Mouse (Mus musculus): ENCODE measurements around the gene Fam20a. TPM values are rescaled to one million over a fixed set of nuclear protein-coding genes. Genes with fewer than 3 reads are reported as not detected.

Fam20a gene
- polyA plus RNA-seq, 1 experiment = 72.4 TPM

DNA sequence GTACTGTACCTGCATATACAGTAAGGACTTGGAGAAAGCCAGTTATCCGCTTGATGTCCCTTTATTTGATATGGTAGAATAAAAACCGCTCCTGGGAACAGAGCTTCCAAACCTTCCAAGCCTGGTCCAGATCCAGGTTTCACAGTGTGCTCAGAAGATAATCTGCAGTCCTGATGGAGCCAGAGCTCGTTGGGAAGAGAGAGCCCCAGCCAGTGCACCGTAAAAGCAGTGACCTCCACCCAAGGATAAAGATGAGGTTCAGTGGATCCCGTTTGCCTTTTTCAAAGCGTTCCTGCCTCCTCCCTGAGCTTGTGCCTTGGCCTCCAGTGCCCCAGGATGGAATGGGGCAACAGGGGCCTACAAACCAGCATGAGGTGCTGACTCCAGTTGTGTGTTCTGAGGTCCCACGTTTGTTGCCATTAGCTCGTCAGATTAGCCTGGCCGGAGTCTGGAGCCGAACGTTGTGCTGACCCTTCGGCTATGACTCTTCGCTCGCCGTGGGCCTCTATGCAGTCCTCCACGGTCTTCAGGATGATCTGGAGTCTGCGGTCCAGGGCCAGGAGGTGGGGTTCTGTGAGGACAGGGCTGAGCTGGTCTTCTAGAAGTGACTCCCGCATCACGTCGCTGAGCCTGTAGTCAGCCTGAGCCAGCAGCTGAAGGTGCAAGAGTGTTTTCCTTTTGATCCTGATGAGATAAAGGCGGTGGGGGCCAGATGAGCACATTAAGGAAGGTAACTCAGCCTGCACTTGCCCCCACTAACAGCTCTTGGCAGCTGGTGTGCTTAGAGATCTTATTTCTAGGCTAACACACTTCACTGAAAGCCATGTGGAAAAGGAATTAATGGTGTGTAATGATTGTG, 49.0 kb downstream of the Fam20a start:
- H3K4me2 ChIP-seq (ENCODE audit: low read depth) = no peak overlapping the region
- H3K4me3 ChIP-seq = no peak overlapping the region
- no peak for TF ChIP-seq E2F4 (IDR thresholded peaks at IDR 0.05; ENCODE audit: insufficient read depth)
- TF ChIP-seq POLR2AphosphoS2 (IDR thresholded peaks at IDR 0.05; ENCODE audit: insufficient read length, low read depth) = peak; percentile 53

DNA sequence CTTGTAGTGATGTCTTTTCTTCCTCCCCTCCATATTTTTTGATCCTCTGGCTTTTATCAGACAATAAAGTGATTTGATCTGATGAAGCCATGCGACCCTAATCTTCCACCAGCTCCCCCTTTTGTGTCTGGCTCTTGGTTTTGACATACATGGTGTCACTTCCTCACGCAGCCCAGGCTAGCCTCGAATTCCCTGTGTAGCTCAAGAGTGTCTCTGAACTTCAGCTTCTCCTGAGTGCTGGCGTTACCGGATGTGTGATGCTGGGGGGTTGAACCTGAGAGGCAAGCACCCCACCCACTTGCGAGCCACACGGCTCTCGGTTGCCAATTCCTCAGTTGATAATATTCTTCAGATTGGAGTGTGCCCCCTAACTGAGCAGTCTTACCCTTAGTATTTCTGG, 49.7 kb downstream of the Fam20a start:
- Histone ChIP-seq H3K27me3 (ENCODE audit: control insufficient read depth, insufficient read depth, insufficient read length) (no peaks in the 10 kb centered on the region), H3ac (ENCODE audit: control insufficient read depth, insufficient read length) (no peak overlapping the region), H3K36me3 (ENCODE audit: control insufficient read depth, insufficient read depth) (peaks cover 55% of the 10 kb centered on the region), H3K79me2 (ENCODE audit: control insufficient read depth, insufficient read depth) (no peaks in the 10 kb centered on the region), H3K4me3 (no peak overlapping the region), H3K4me2 (ENCODE audit: low read depth) (peak overlapping the region; percentile 13)
- peak; percentile 20 for TF ChIP-seq POLR2AphosphoS2 (IDR thresholded peaks at IDR 0.05; ENCODE audit: insufficient read length, low read depth)
- TF ChIP-seq MAX (IDR thresholded peaks at IDR 0.05; ENCODE audit: low read depth) = no peak

More for the DNA sequence above, 49.0 kb downstream of the Fam20a start:
- no peaks in the 10 kb centered on the region for H3K27me3 ChIP-seq (ENCODE audit: control insufficient read depth, insufficient read depth, insufficient read length)
- peaks cover 51% of the 10 kb centered on the region for H3K36me3 ChIP-seq (ENCODE audit: control insufficient read depth, insufficient read depth)
- no peaks in the 10 kb centered on the region for H3K79me2 ChIP-seq (ENCODE audit: control insufficient read depth, insufficient read depth)
- H3ac ChIP-seq (ENCODE audit: control insufficient read depth, insufficient read length) = no peak overlapping the region

DNA sequence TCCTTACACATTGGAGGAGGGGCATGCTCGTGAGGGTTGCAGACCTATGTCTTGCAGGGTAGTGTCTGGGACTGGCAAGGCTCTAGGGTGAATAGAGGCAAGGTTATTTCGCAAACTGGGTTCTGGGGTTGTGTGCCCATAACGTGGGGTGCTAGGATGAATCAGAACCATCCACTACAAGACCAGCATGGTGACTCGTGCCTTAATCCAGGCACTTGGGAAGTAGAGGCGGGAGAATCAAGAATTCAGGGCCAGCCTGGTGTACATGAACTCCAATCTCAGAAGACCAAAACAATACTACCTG, 50.1 kb downstream of the Fam20a start:
- Histone ChIP-seq H3K36me3 (ENCODE audit: control insufficient read depth, insufficient read depth) (peaks cover 58% of the 10 kb centered on the region), H3K4me2 (ENCODE audit: low read depth) (peak overlapping the region; percentile 13), H3K4me3 (no peak overlapping the region), H3ac (ENCODE audit: control insufficient read depth, insufficient read length) (no peak overlapping the region), H3K27me3 (ENCODE audit: control insufficient read depth, insufficient read depth, insufficient read length) (no peaks in the 10 kb centered on the region), H3K79me2 (ENCODE audit: control insufficient read depth, insufficient read depth) (no peaks in the 10 kb centered on the region)
- peak; percentile 51 for TF ChIP-seq POLR2AphosphoS2 (IDR thresholded peaks at IDR 0.05; ENCODE audit: insufficient read length, low read depth)
- TF ChIP-seq TCF3 (IDR thresholded peaks at IDR 0.05; ENCODE audit: insufficient read length, low read depth) = no peak
- peak; percentile 77 for TF ChIP-seq CEBPB (IDR thresholded peaks at IDR 0.05; ENCODE audit: insufficient read depth, poor library complexity, severe bottlenecking)

DNA sequence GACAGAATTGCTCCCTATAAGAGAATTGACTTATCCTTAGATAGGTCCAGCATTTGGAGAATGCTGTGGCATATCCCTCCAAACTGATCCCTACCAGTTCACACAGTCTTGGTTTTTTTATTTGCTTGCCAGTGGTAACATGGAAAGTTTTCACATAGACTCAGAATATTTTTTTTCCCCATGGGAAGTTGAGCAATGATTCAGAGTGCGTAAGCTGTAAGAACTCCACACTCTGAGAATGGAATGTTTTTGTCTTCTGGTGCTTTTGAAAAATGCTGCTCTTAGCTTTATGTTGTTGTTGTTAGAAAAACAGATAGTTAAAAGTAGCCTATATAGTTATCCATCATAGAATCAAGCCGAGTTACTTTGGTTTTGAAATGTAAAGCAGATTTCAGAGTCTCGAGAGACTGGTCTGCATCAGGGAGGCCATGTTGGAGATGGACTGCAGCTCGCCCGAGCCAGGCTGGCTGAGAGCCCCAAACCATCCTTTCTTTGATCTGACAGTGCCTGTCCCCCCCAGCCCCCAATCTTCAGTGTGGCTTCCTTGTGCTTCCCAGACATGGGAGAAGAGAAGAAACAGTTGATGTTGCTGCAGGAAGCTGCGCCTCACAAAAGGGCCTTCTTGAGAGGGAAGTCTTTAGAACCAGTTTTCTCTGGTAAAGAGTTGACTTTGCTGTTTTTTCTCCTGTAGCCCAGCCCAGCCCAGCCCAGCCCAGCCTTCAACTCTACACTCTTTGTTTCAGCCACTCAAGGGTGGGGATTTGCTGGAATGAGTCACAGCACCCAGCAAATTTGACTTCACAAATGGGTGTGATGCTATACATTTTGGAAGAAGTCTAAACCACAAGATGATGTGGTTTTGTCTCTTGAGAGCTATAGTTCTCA, 50.7 kb downstream of the Fam20a start:
- H3K4me3 ChIP-seq = no peak overlapping the region
- no peak overlapping the region for H3ac ChIP-seq (ENCODE audit: control insufficient read depth, insufficient read length)
- no peaks in the 10 kb centered on the region for H3K27me3 ChIP-seq (ENCODE audit: control insufficient read depth, insufficient read depth, insufficient read length)
- no peaks in the 10 kb centered on the region for H3K79me2 ChIP-seq (ENCODE audit: control insufficient read depth, insufficient read depth)
- TF ChIP-seq POLR2A (IDR thresholded peaks at IDR 0.05; ENCODE audit: insufficient read length, low read depth) (peak; percentile 24), TCF12 (IDR thresholded peaks at IDR 0.05; ENCODE audit: insufficient read depth, poor library complexity, severe bottlenecking) (no peak), MAX (IDR thresholded peaks at IDR 0.05; ENCODE audit: low read depth) (no peak), USF1 (IDR thresholded peaks at IDR 0.05; ENCODE audit: low read depth) (no peak), E2F4 (IDR thresholded peaks at IDR 0.05; ENCODE audit: insufficient read depth) (no peak), TCF3 (IDR thresholded peaks at IDR 0.05; ENCODE audit: insufficient read length, low read depth) (no peak), MYOG (IDR thresholded peaks at IDR 0.05; ENCODE audit: control insufficient read depth in 1 of 3, insufficient read depth in 1 of 3, insufficient read length in 2 of 3, low read depth in 2 of 3) (no peak), CEBPB (IDR thresholded peaks at IDR 0.05; ENCODE audit: insufficient read depth, poor library complexity, severe bottlenecking) (peak; percentile 69), MYOD1 (IDR thresholded peaks at IDR 0.05; ENCODE audit: control insufficient read depth in 1 of 3, insufficient read length in 2 of 3, low read depth in 2 of 3) (no peak), SRF (IDR thresholded peaks at IDR 0.05; ENCODE audit: control insufficient read depth, insufficient read length, low read depth) (no peak), POLR2AphosphoS2 (IDR thresholded peaks at IDR 0.05; ENCODE audit: insufficient read length, low read depth) (peak; percentile 84), REST (IDR thresholded peaks at IDR 0.05; ENCODE audit: insufficient read depth, insufficient read length) (no peak)
- peak overlapping the region; percentile 71 for H3K4me2 ChIP-seq (ENCODE audit: low read depth)
- peaks cover 62% of the 10 kb centered on the region for H3K36me3 ChIP-seq (ENCODE audit: control insufficient read depth, insufficient read depth)

DNA sequence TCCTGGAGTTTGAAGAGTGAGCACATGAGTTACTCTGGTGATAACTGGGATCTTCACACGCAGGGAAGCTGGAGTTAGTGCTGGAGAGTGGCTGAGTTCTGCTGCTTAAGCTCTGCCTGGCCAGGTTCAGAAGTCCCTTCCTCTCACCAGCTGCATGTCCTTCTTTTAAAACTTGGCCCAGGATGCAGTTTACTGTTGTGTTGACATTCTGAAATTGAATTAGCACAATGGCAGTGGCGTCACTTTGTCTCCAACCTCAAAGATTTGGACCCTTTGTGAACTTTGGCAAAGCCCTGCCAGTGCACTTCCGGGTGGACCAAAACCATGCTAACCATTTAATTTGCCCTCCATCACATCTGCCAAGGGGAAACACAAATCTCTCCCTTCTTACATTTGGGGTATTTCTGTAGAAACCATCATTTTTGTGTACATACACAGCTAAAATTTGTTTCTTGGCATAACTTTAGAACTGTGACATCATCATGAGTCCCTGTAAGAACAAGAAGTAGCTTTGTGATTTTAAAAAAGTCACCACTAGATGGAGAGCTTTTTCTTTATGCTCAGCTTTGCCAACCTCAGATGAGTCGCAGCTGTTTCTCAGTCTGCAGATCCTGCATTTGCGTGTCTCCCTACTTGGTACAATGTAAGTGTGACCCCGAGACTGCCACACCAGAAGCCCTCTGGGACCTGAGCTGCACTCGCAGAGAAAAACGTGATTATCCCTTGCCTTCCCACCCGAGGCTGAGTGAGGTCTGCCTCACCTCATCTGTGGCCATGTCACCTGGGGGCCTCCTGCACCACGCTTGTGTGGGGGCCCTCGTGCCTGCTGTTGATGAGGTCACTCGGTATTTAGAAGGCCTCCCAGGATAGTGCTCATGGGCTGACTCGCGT, 51.8 kb downstream of the Fam20a start:
- no peak overlapping the region for H3ac ChIP-seq (ENCODE audit: control insufficient read depth, insufficient read length)
- no peak overlapping the region for H3K4me3 ChIP-seq
- H3K79me2 ChIP-seq (ENCODE audit: control insufficient read depth, insufficient read depth) = no peaks in the 10 kb centered on the region
- peak overlapping the region; percentile 71 for H3K4me2 ChIP-seq (ENCODE audit: low read depth)
- H3K36me3 ChIP-seq (ENCODE audit: control insufficient read depth, insufficient read depth) = peaks cover 72% of the 10 kb centered on the region
- no peaks in the 10 kb centered on the region for H3K27me3 ChIP-seq (ENCODE audit: control insufficient read depth, insufficient read depth, insufficient read length)
- TF ChIP-seq MYOG (IDR thresholded peaks at IDR 0.05; ENCODE audit: control insufficient read depth in 1 of 3, insufficient read depth in 1 of 3, insufficient read length in 2 of 3, low read depth in 2 of 3) = peak; percentile 35 to 70 (median 64)
- no peak for TF ChIP-seq SRF (IDR thresholded peaks at IDR 0.05; ENCODE audit: control insufficient read depth, insufficient read length, low read depth)
- no peak for TF ChIP-seq USF1 (IDR thresholded peaks at IDR 0.05; ENCODE audit: low read depth)
- no peak for TF ChIP-seq TCF3 (IDR thresholded peaks at IDR 0.05; ENCODE audit: insufficient read length, low read depth)
- TF ChIP-seq CEBPB (IDR thresholded peaks at IDR 0.05; ENCODE audit: insufficient read depth, poor library complexity, severe bottlenecking) = no peak
- TF ChIP-seq E2F4 (IDR thresholded peaks at IDR 0.05; ENCODE audit: insufficient read depth) = no peak
- peak; percentile 49 to 79 (median 72) for TF ChIP-seq MYOD1 (IDR thresholded peaks at IDR 0.05; ENCODE audit: control insufficient read depth in 1 of 3, insufficient read length in 2 of 3, low read depth in 2 of 3)
- no peak for TF ChIP-seq TCF12 (IDR thresholded peaks at IDR 0.05; ENCODE audit: insufficient read depth, poor library complexity, severe bottlenecking)
- TF ChIP-seq MAX (IDR thresholded peaks at IDR 0.05; ENCODE audit: low read depth) = no peak
- peak; percentile 55 for TF ChIP-seq POLR2A (IDR thresholded peaks at IDR 0.05; ENCODE audit: insufficient read length, low read depth)
- peak; percentile 97 for TF ChIP-seq POLR2AphosphoS2 (IDR thresholded peaks at IDR 0.05; ENCODE audit: insufficient read length, low read depth)
- TF ChIP-seq REST (IDR thresholded peaks at IDR 0.05; ENCODE audit: insufficient read depth, insufficient read length) = no peak
